Mouse (Mus musculus) MEL (cell line): ENCODE measurements around the gene Tnfrsf8. TPM values are rescaled to one million over a fixed set of nuclear protein-coding genes. Genes with fewer than 3 reads are reported as not detected.

Source experiments
- DNase-seq: peaks from one replicate; pipeline ENCODE4 v3.0.0; 2011; ENCODE audit warnings: low read depth, low spot score
- H3K27ac ChIP-seq: 2 replicates; pipeline ENCODE4 v1.5.1; 2012; ENCODE audit warnings: low read depth, mild to moderate bottlenecking, control low read depth, low read length, moderate library complexity; ENCODE audit not compliant: control insufficient read depth
- H3K27me3 ChIP-seq, 2 experiments: fragments of 150-350 bp in 1 of 2; sonication (generic) in 1 of 2; 2 replicates each; pipeline ENCODE4 v1.6.1; 2012; ENCODE audit warnings: low read length in 2 of 2, mild to moderate bottlenecking in 2 of 2, improper control_type of control experiment in 1 of 2, moderate library complexity in 1 of 2; ENCODE audit not compliant: insufficient read depth in 2 of 2, control insufficient read depth in 1 of 2
- H3K36me3 ChIP-seq, 2 experiments: 2 replicates each; pipeline ENCODE4 v1.6.1; 2012 to 2014; ENCODE audit warnings: low read length in 2 of 2, improper control_type of control experiment in 1 of 2, inconsistent platforms in 1 of 2, mild to moderate bottlenecking in 1 of 2; ENCODE audit not compliant: insufficient read depth in 2 of 2, control insufficient read depth in 1 of 2
- H3K4me1 ChIP-seq, 2 experiments: fragments of 150-350 bp in 1 of 2; sonication (generic) in 1 of 2; 2 replicates each; pipeline ENCODE4 v1.6.1; 2012; ENCODE audit warnings: low read length in 2 of 2, improper control_type of control experiment in 1 of 2, mild to moderate bottlenecking in 1 of 2; ENCODE audit not compliant: insufficient read depth in 2 of 2, control insufficient read depth in 1 of 2
- H3K4me3 ChIP-seq, 2 experiments: fragments of 150-350 bp in 1 of 2; sonication (generic) in 1 of 2; 2 replicates each; pipeline ENCODE4 v1.5.1; 2012; ENCODE audit warnings: low read depth in 2 of 2, low read length in 2 of 2, mild to moderate bottlenecking in 2 of 2, moderate library complexity in 2 of 2, control low read depth in 1 of 2, improper control_type of control experiment in 1 of 2; ENCODE audit not compliant: control insufficient read depth in 1 of 2, insufficient read depth in 1 of 2
- H3K79me2 ChIP-seq: 2 replicates; pipeline ENCODE4 v1.6.1; 2012; ENCODE audit warnings: mild to moderate bottlenecking, low read length, moderate library complexity; ENCODE audit not compliant: control insufficient read depth, poor library complexity, insufficient read depth
- H3K9ac ChIP-seq: 2 replicates; pipeline ENCODE4 v1.6.1; 2012; ENCODE audit warnings: low read depth, mild to moderate bottlenecking, control low read depth, low read length, moderate library complexity; ENCODE audit not compliant: control insufficient read depth, poor library complexity, severe bottlenecking
- H3K9me3 ChIP-seq: fragments of 150-350 bp; sonication (generic); replicated peaks from 2 replicates; pipeline ENCODE4 v1.6.1; 2012; ENCODE audit warnings: mild to moderate bottlenecking, low read length, improper control_type of control experiment, moderate library complexity; ENCODE audit not compliant: insufficient read depth
- E2F4 ChIP-seq: IDR thresholded peaks from 2 replicates; pipeline ENCODE4 v1.6.1; 2011; ENCODE audit warnings: low read depth, low read length, improper control_type of control experiment, borderline replicate concordance
- ELF1 ChIP-seq: IDR thresholded peaks from 2 replicates; pipeline ENCODE4 v1.6.1; 2014; ENCODE audit warnings: low read depth, mild to moderate bottlenecking, inconsistent platforms, low read length, improper control_type of control experiment, moderate library complexity
- EP300 ChIP-seq, 2 experiments: IDR thresholded peaks; 2 replicates each; pipeline ENCODE4 v1.6.1; 2011; ENCODE audit warnings: improper control_type of control experiment in 2 of 2, low read length in 2 of 2, low read depth in 1 of 2, mild to moderate bottlenecking in 1 of 2
- ETS1 ChIP-seq: IDR thresholded peaks from 2 replicates; pipeline ENCODE4 v1.6.1; 2012; ENCODE audit warnings: low read depth, mild to moderate bottlenecking, inconsistent platforms, low read length, improper control_type of control experiment, moderate library complexity
- JUND ChIP-seq: IDR thresholded peaks from 2 replicates; pipeline ENCODE4 v1.6.1; 2011; ENCODE audit warnings: low read depth, mild to moderate bottlenecking, improper control_type of control experiment, low read length
- KAT2A ChIP-seq: conservative IDR thresholded peaks from 2 replicates; pipeline ENCODE4 v1.6.1; 2012; ENCODE audit warnings: low read depth, low read length, improper control_type of control experiment, inconsistent platforms
- MAFK ChIP-seq: IDR thresholded peaks from 2 replicates; pipeline ENCODE4 v1.6.1; 2011; ENCODE audit warnings: low read depth, mild to moderate bottlenecking, low read length, improper control_type of control experiment, borderline replicate concordance
- MAX ChIP-seq: IDR thresholded peaks from 2 replicates; pipeline ENCODE4 v1.6.1; 2011; ENCODE audit warnings: low read length, improper control_type of control experiment
- MEF2A ChIP-seq: IDR thresholded peaks from 2 replicates; pipeline ENCODE4 v1.6.1; 2014; ENCODE audit warnings: low read depth, mild to moderate bottlenecking, inconsistent platforms, low read length, improper control_type of control experiment; ENCODE audit not compliant: poor library complexity, insufficient replicate concordance, severe bottlenecking; ENCODE audit errors: extremely low read depth
- MXI1 ChIP-seq: IDR thresholded peaks from 2 replicates; pipeline ENCODE4 v1.6.1; 2011; ENCODE audit warnings: mild to moderate bottlenecking, low read depth, low read length, improper control_type of control experiment
- MYC ChIP-seq: IDR thresholded peaks from 2 replicates; pipeline ENCODE4 v1.6.1; 2011; ENCODE audit warnings: low read depth, mild to moderate bottlenecking, low read length, improper control_type of control experiment, moderate library complexity
- NELFE ChIP-seq: IDR thresholded peaks from 2 replicates; pipeline ENCODE4 v1.6.1; 2011; ENCODE audit warnings: low read depth, low read length, improper control_type of control experiment
- POLR2A ChIP-seq, 2 experiments: IDR thresholded peaks; 2 replicates each; pipeline ENCODE4 v1.6.1; 2011 to 2012; ENCODE audit warnings: low read length in 2 of 2, mild to moderate bottlenecking in 2 of 2, control low read depth in 1 of 2, improper control_type of control experiment in 1 of 2, low read depth in 1 of 2, moderate library complexity in 1 of 2; ENCODE audit not compliant: control insufficient read depth in 1 of 2, insufficient read depth in 1 of 2, poor library complexity in 1 of 2
- SIN3A ChIP-seq: IDR thresholded peaks from 2 replicates; pipeline ENCODE4 v1.6.1; 2012; ENCODE audit warnings: low read length, improper control_type of control experiment, inconsistent platforms
- TAL1 ChIP-seq: IDR thresholded peaks from 2 replicates; pipeline ENCODE4 v1.6.1; 2012; ENCODE audit warnings: mild to moderate bottlenecking, inconsistent platforms, low read length, moderate library complexity, mixed read lengths
- TBP ChIP-seq: IDR thresholded peaks from 2 replicates; pipeline ENCODE4 v1.8.0; 2011; ENCODE audit warnings: low read depth, low read length, improper control_type of control experiment
- USF2 ChIP-seq, 2 experiments: IDR thresholded peaks; 2 replicates each; pipeline ENCODE4 v1.6.1; 2011 to 2012; ENCODE audit warnings: improper control_type of control experiment in 2 of 2, low read length in 2 of 2, borderline replicate concordance in 1 of 2, inconsistent platforms in 1 of 2, low read depth in 1 of 2, mild to moderate bottlenecking in 1 of 2; ENCODE audit not compliant: insufficient read depth in 1 of 2
- ZC3H11A ChIP-seq: IDR thresholded peaks from 2 replicates; pipeline ENCODE4 v1.6.1; 2012; ENCODE audit warnings: low read depth, mild to moderate bottlenecking, inconsistent platforms, low read length, improper control_type of control experiment
- ZKSCAN1 ChIP-seq: IDR thresholded peaks from 2 replicates; pipeline ENCODE4 v1.6.1; 2012; ENCODE audit warnings: low read depth, mild to moderate bottlenecking, inconsistent platforms, low read length, improper control_type of control experiment, moderate library complexity
- ZMIZ1 ChIP-seq: IDR thresholded peaks from 2 replicates; pipeline ENCODE4 v1.6.1; 2012; ENCODE audit warnings: low read depth, mild to moderate bottlenecking, inconsistent platforms, low read length, improper control_type of control experiment, moderate library complexity
- polyA plus RNA-seq, 2 experiments: library from polyadenylated mRNA; stranded (reverse) in 1 of 2; unstranded in 1 of 2; fragments of >175 nt in 1 of 2; fragments of >200 nt in 1 of 2; gene quantifications; 2 replicates each; pipeline versions ENCODE4 v1.2.1 to v1.2.4; 2012; ENCODE audit warnings: low replicate concordance in 2 of 2, low read depth in 1 of 2; ENCODE audit not compliant: insufficient read length in 2 of 2, insufficient read depth in 1 of 2, missing spikeins in 1 of 2
- total RNA-seq: library from RNA; depleted of rRNA; stranded (reverse); fragments of 300-350 nt; gene quantifications from 2 replicates; pipeline ENCODE4 v1.2.3, GENCODE M21; 2012

Gene Tnfrsf8
- total and polyA plus RNA-seq, 3 experiments: not detected

- H3K27me3 ChIP-seq: peaks cover 0 to 5% of the 10 kb centered on the region in 2 experiments; a peak in 1 of 4 replicates
- H3K36me3 ChIP-seq: no peaks in the 10 kb centered on the region
- peak; percentile 55 for DNase-seq
- H3K4me1 ChIP-seq: peaks cover 0 to 11% of the 10 kb centered on the region in 2 experiments; a peak in 2 of 4 replicates
- no peak for TF ChIP-seq KAT2A
- 0 out of 2 replicates have a peak, but pooled peaks have one; percentile 18 for TF ChIP-seq SIN3A
- no peak for TF ChIP-seq MXI1
- TF ChIP-seq E2F4: no peak
- TF ChIP-seq MEF2A: no peak
- no peak for TF ChIP-seq ZMIZ1
- peak in 1 of 2 experiments; percentile 39; a peak in 1 of 4 replicates for TF ChIP-seq POLR2A (IDR thresholded peaks at IDR 0.05; ENCODE audit: control insufficient read depth in 1 of 2, insufficient read depth in 1 of 2, low read depth in 1 of 2, low read length in 2 of 2, poor library complexity in 1 of 2)
- peak; percentile 39; the same call in 1 of the 2 replicates for TF ChIP-seq NELFE
- no peaks in the 10 kb centered on the region for H3K79me2 ChIP-seq
- peak within 1 kb of the TSS; percentile 69 to 92 for H3K4me3 ChIP-seq
- no peaks in the 10 kb centered on the region for H3K9me3 ChIP-seq
- H3K27ac ChIP-seq: no peak within 1 kb of the TSS
- peak within 1 kb of the TSS; percentile 71 for H3K9ac ChIP-seq
Measured at GRCm38 (mm10) chr4:145246173-145247011, 68.6 kb downstream of the Tnfrsf8 start, which contains the start of gene Tnfrsf1b. Gene Tnfrsf1b, minus strand, starts transcription at chr4:145246870.

- H3K9ac ChIP-seq: no peak overlapping the region
- no peaks in the 10 kb centered on the region for H3K79me2 ChIP-seq
- no peak overlapping the region; a peak in 1 of 4 replicates for H3K4me3 ChIP-seq
- no peak for TF ChIP-seq EP300 (IDR thresholded peaks at IDR 0.05; ENCODE audit: low read depth in 1 of 2, low read length in 2 of 2)
- TF ChIP-seq, all 39 proteins: peak for 0
- Histone ChIP-seq H3K27me3 (peaks cover 0 to 5% of the 10 kb centered on the region in 2 experiments; a peak in 1 of 4 replicates), H3K36me3 (no peaks in the 10 kb centered on the region), H3K4me1 (peaks cover 0 to 11% of the 10 kb centered on the region in 2 experiments; a peak in 2 of 4 replicates), H3K27ac (no peak overlapping the region), H3K9me3 (no peaks in the 10 kb centered on the region)
- DNase-seq: no peak
Measured at GRCm38 (mm10) chr4:145245581-145245980, 69.4 kb downstream of the Tnfrsf8 start.

GRCm38 (mm10) chr4:145244676-145245075, 70.3 kb downstream of the Tnfrsf8 start:
- Histone ChIP-seq H3K36me3 (no peaks in the 10 kb centered on the region), H3K4me3 (no peak overlapping the region), H3K9me3 (no peaks in the 10 kb centered on the region), H3K27me3 (peaks cover 0 to 5% of the 10 kb centered on the region in 2 experiments; a peak in 1 of 4 replicates), H3K79me2 (no peaks in the 10 kb centered on the region), H3K27ac (no peak overlapping the region), H3K4me1 (peaks cover 0 to 4% of the 10 kb centered on the region in 2 experiments; a peak in 2 of 4 replicates), H3K9ac (no peak overlapping the region)
- no peak for DNase-seq
- TF ChIP-seq ETS1 (no peak), ZC3H11A (no peak), ELF1 (no peak), TBP (no peak), POLR2A (IDR thresholded peaks at IDR 0.05; ENCODE audit: control insufficient read depth in 1 of 2, insufficient read depth in 1 of 2, low read depth in 1 of 2, low read length in 2 of 2, poor library complexity in 1 of 2) (no peak), MAX (no peak), KAT2A (no peak), MAFK (no peak), MXI1 (no peak), JUND (no peak), ZKSCAN1 (no peak), MEF2A (no peak), SIN3A (no peak), MYC (no peak), TAL1 (no peak), USF2 (IDR thresholded peaks at IDR 0.05; ENCODE audit: borderline replicate concordance in 1 of 2, insufficient read depth in 1 of 2, low read depth in 1 of 2, low read length in 2 of 2) (no peak)
